Mouse (Mus musculus): ENCODE results near the gene Sec14l2.

The Sec14l2 gene

DNA sequence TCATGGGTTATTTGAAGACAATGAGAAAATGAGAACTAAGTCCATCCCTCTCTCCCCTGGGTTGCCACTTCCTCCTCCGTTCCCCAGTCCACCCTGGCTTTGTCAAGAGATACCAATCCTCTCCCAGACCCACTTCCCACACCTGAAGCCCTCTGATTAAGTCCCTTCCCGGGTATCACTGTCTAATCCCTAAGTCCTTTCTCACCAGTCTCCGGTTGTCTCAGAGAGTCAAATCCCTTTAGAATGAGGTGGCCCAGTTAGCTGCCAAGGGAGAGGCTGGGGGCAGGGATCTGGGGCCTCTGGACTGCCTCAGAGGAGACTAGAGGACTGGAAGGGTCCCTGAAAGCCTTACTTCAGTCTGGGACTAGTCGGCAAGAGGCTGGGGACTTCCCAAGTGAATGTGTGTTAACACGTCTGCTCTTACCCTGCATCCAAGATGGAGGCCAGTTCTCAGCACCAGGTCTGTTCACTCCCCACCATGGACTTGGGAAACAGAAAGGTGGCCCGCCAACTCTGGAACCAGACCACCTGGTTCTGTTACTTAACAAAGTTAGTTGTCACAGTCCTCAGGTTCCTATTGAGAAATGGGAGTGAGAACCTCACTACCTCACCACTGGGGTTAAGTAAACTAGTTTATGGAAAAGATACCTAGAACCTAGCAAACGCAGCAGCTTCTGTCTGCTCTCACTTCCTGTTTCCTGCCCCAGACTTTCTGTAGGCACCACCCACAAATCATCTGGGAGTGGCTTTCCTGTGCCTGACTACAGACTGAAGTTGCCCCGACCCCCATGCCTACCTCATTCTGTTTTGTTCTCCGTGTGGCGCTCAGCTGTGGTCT lies at the start of gene Sec14l2:
Gene Sec14l2, minus strand, starts transcription at position 674 of the 838 bp plus-strand sequence.
- DNase-seq (ENCODE audit: low spot score in 2 of 2), result no peak

DNA sequence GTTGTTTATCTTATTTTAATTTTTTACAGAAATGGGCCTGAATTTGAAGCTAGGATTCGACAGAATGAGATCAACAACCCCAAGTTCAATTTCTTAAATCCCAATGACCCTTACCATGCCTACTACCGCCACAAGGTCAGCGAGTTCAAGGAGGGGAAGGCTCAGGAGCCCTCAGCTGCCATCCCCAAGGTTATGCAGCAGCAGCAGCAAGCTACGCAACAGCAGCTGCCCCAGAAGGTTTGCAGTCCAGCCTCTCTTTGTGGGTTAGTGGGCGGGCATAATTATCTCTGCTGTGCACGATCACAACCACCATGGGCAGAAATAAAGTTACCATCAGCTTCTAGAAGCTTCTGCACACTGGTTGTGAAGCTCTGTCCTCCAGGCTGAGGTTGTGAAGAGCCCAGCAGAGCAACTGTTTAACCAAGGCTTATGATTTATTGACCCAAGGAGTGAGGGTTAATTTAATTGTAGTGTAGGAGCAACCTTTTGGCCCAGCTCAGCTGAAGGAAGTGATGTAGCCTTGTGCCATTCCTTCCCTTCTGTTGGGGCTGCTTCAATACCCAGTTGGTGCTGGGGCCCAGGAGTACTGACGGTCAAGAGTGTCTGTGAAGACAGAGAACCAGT lies 43.4 kb upstream of the Sec14l2 start:
- DNase-seq (ENCODE audit: low spot score in 2 of 2), result no peak

DNA sequence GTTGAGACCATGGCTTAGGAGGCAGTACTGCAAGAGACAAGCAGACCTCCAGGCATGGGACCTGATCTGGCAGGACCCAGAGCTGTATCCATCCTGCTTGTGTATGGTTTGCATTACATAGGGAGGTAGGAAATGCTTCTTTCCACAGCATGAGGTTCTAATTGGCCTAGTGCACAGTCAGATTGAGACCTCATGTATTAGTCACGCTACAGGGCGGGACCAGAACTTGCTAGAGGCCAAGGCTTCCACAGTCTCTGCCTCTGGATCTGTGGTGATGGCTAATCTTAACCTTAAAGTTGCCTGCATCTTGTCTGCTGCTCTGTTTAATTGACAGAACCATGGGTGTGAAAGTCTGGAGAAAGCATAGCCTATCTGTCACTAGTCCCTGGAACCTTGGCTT lies 41.5 kb upstream of the Sec14l2 start:
- DNase-seq (ENCODE audit: low spot score in 2 of 2), result no peak

GRCm38 (mm10) chr11:4160758-4161480 lies 37.7 kb upstream of the Sec14l2 start:
- no peak for DNase-seq (ENCODE audit: low spot score in 2 of 2)

- DNase-seq (ENCODE audit: low spot score in 2 of 2), result peak; percentile 88 to 90
These were observed 36.8 kb upstream of the Sec14l2 start, which contains the start of the genes Ccdc157 and Sf3a1 for GRCm38 (mm10) chr11:4159808-4160708. Gene Ccdc157, minus strand, starts transcription at chr11:4160293. Gene Sf3a1, plus strand, starts transcription at chr11:4160350.

- no peak for DNase-seq (ENCODE audit: low spot score in 2 of 2)
These were observed 35.5 kb upstream of the Sec14l2 start for GRCm38 (mm10) chr11:4158676-4159075.

- no peak for DNase-seq (ENCODE audit: low spot score in 2 of 2)
These were observed 32.4 kb upstream of the Sec14l2 start for GRCm38 (mm10) chr11:4155641-4156040.

- DNase-seq (ENCODE audit: low spot score in 2 of 2), result no peak
These were observed 30.5 kb upstream of the Sec14l2 start for GRCm38 (mm10) chr11:4153694-4154093.

GRCm38 (mm10) chr11:4149886-4150285 lies 26.7 kb upstream of the Sec14l2 start:
- DNase-seq (ENCODE audit: low spot score in 2 of 2), result no peak

GRCm38 (mm10) chr11:4148536-4149156 lies 25.4 kb upstream of the Sec14l2 start:
- no peak for DNase-seq (ENCODE audit: low spot score in 2 of 2)

- DNase-seq (ENCODE audit: low spot score in 2 of 2), result no peak
These were observed 24.9 kb upstream of the Sec14l2 start for GRCm38 (mm10) chr11:4148120-4148519.

DNA sequence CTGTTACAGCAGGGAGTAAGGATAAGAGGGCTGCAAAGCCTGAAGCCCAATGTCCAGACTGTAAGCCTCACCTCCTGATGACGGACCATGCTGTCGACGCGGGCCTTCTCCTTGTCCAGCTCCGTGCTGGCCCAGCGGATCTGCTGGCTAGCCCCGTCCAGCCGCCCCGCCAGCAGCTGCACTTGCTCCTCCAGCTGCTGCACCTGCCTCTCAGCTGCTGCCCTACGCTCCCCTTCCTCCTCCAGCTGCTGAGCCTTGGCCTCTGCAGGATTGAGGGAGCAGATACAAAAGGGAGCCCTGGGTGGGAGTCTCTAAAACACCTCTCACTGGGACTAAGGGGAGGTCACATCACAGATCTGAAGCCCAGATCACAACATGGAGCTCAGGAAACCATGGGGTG lies 23.9 kb upstream of the Sec14l2 start:
- DNase-seq (ENCODE audit: low spot score in 2 of 2), result no peak

DNA sequence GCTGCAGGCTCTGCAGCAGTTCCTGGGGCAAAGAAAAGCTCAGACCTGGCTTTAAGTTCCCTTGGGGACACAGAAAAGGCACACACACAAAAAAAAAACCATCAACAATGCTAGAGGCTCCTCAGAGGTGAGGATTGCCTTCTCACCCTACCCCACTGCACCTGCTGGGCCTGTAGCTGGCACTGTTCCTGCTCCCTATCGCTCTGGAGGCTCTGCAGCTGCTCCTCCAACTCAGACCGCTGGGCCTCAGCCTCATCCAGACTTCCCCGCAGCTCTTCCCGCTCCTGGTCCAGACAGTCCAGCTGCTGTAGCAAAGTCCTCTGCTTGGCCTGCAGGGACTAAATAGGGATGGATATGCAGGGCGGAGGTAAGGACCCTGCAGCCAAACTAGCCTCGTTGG lies 23.2 kb upstream of the Sec14l2 start:
- DNase-seq (ENCODE audit: low spot score in 2 of 2), result no peak

GRCm38 (mm10) chr11:4143281-4144062 lies 20.3 kb upstream of the Sec14l2 start:
- no peak for DNase-seq (ENCODE audit: low spot score in 2 of 2)

- no peak for DNase-seq (ENCODE audit: low spot score in 2 of 2)
These were observed 19.1 kb upstream of the Sec14l2 start for GRCm38 (mm10) chr11:4142352-4142751.

GRCm38 (mm10) chr11:4141505-4141904 lies 18.3 kb upstream of the Sec14l2 start:
- no peak for DNase-seq (ENCODE audit: low spot score in 2 of 2)

- no peak for DNase-seq (ENCODE audit: low spot score in 2 of 2)
These were observed 15.7 kb upstream of the Sec14l2 start for GRCm38 (mm10) chr11:4138964-4139363.

DNA sequence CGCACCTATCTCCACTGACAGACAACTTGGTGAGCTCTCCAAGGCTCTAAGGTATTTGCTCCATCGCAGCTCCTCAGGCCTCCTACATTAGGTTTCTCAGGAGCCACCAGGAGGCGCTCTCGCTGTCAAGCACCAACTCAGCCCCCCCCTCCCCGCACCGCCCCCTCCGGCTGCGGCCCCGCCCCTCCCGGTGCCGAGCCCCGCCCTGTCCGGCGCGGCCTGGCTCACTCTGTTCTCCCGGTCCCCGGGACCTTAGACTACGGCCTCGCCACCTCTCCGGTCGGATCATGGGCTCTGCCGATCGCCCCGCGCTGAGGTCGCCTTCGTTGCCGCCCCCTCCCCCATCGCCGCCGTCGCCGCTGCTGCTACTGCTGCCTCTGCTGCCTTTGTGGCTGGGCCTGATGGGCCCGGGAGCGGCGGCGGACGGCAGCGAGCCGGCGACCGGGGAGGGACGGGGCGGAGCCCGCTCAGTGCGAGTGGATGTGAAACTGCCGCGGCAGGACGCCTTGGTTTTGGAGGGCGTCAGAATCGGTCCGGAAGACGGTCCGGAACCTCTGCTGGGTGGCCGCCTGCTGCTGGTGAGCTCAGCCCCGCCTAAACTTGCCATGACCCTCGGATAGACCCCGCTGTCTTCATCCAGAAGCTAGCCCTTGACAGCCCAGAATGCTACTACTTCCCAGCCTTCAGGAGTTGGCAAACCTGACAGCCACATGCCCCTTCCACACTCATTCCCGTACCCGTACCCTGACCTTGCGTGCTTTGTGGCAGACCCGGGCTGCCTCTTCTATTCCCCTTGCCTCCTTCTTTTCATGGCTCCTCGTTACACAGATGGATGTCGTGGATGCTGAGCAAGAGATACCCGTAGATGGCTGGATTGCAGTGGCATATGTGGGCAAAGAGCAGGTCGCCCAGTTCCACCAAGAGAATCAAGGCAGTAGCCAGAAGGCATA lies 12.0 kb upstream of the Sec14l2 start, which contains the start of gene Rnf215:
Gene Rnf215, plus strand, starts transcription at position 217 of the 950 bp plus-strand sequence.
- DNase-seq (ENCODE audit: low spot score in 2 of 2), result peak; percentile 75 to 87

DNA sequence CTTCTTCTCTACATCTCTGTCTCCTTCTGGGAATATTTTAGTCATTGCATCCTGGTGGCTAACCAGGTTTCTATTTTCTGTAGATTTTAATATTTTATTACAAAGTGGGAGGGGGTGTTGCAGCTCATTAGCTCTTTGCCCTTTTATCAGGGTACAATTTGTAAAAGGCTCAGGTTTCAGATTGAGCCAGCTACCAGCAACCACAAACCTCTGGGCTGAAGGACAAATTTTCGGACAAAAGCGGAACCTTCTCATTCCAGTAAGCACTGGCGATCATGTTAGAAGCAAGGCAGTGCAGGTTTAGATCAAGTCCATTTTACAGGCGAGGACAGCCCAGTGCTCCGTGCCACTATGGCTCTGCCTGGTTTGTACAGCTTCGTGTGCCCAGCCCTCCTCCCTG lies 11.2 kb upstream of the Sec14l2 start:
- no peak for DNase-seq (ENCODE audit: low spot score in 2 of 2)

All from urinary bladder, adult 18-20 months (tissue).